Mouse (Mus musculus) ES-E14 (cell line): ENCODE results near the gene Aplp1.

Experiments used
- CHD2 ChIP-seq: IDR thresholded peaks from 2 replicates; pipeline ENCODE4 v1.6.1; 2014; ENCODE audit warnings: mild to moderate bottlenecking, low read depth, low read length, inconsistent platforms
- HCFC1 ChIP-seq: IDR thresholded peaks from 2 replicates; pipeline ENCODE4 v1.6.1; 2012; ENCODE audit warnings: low read length, inconsistent platforms, borderline replicate concordance; ENCODE audit not compliant: insufficient read depth
- MAFK ChIP-seq: IDR thresholded peaks from 2 replicates; pipeline ENCODE4 v1.6.1; 2014; ENCODE audit warnings: mild to moderate bottlenecking, low read depth, low read length, inconsistent platforms; ENCODE audit not compliant: insufficient read depth
- ZC3H11A ChIP-seq: IDR thresholded peaks from 2 replicates; pipeline ENCODE4 v1.6.1; 2012; ENCODE audit warnings: low read depth, mild to moderate bottlenecking, inconsistent platforms, low read length, borderline replicate concordance
- ZNF384 ChIP-seq: IDR thresholded peaks from 2 replicates; pipeline ENCODE4 v1.6.1; 2012; ENCODE audit warnings: low read depth, low read length, inconsistent platforms

- TF ChIP-seq ZC3H11A: no peak
- TF ChIP-seq MAFK: no peak
- no peak for TF ChIP-seq ZNF384
- no peak for TF ChIP-seq HCFC1
- no peak for TF ChIP-seq CHD2
Observed at GRCm38 (mm10) chr7:30490957-30491307, 45.6 kb upstream of the Aplp1 start.
